Mouse (Mus musculus) limb, embryonic 10.5 days (tissue): ENCODE measurements around the gene Kcnh2. TPM values are rescaled to one million over a fixed set of nuclear protein-coding genes. Genes with fewer than 3 reads are reported as not detected.

ENCODE experiments used
- DNase-seq: peaks from one replicate; pipeline ENCODE4 v3.0.0-alpha.2; 2017; ENCODE audit warnings: low spot score
- H3K27ac ChIP-seq: fragments of 300-500 bp; sonication (generic); 2 replicates; pipeline ENCODE4 v1.5.1; 2016; ENCODE audit warnings: mild to moderate bottlenecking
- H3K27me3 ChIP-seq: fragments of 300-500 bp; sonication (generic); 2 replicates; pipeline ENCODE4 v1.6.1; 2016; ENCODE audit warnings: low read depth, mild to moderate bottlenecking; ENCODE audit not compliant: poor library complexity, severe bottlenecking
- H3K36me3 ChIP-seq: fragments of 300-500 bp; sonication (generic); 2 replicates; pipeline ENCODE4 v1.6.1; 2016; ENCODE audit warnings: mild to moderate bottlenecking, moderate library complexity
- H3K4me1 ChIP-seq: fragments of 300-500 bp; sonication (generic); 2 replicates; pipeline ENCODE4 v1.6.1; 2016
- H3K4me3 ChIP-seq: fragments of 300-500 bp; sonication (generic); 2 replicates; pipeline ENCODE4 v1.5.1; 2016; ENCODE audit warnings: mild to moderate bottlenecking, moderate library complexity
- H3K9me3 ChIP-seq: fragments of 300-500 bp; sonication (generic); replicated peaks from 2 replicates; pipeline ENCODE4 v1.6.1; 2016; ENCODE audit warnings: mild to moderate bottlenecking
- WGBS: fragments of 180-500 bp; shearing (Covaris S2); methylation state at CpG from one replicate; pipeline ENCODE4 v1.1.7; 2016; 5-methylcytosine and 5-hydroxymethylcytosine counted together
- polyA plus RNA-seq: library from polyadenylated mRNA; unstranded; fragments of >200 nt; fragmentation: Nextera tagmentation; extraction: Ambion mirVana; gene quantifications from 2 replicates; pipeline ENCODE4 v1.2.1, GENCODE M21; 2016

The Kcnh2 gene
- polyA plus RNA-seq, 1 experiment from 2014 or later, result 15.0 TPM

GRCm38 (mm10) chr5:24283181-24283580, 68.2 kb downstream of the Kcnh2 start:
- WGBS, result 80% methylated on average over 5 of the region's 5 CpGs

DNA sequence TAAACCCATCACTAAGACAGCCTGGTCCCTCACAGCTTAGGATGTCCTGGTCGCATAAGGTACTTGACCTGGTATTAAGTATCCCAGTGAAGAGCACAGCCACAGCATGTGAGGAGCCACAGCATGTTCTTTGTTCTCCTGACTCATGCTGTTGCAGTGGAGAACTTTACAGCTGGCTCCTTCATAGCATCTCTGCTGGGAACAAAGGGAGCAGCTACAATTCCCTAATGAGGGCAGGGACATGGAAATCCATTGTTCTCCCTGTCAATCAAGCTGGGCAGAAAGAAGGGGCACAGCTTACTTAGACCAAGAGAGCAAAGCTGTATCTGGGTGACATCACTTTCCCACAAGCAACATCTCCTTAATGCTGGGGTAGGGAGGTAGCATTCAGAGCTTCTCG, 70.9 kb downstream of the Kcnh2 start:
- Histone ChIP-seq H3K27ac (no peak overlapping the region), H3K27me3 (no peaks in the 10 kb centered on the region)
- DNase-seq, result no peak

More at GRCm38 (mm10) chr5:24283181-24283580, 68.2 kb downstream of the Kcnh2 start:
- DNase-seq, result no peak
- H3K36me3 ChIP-seq, result no peaks in the 10 kb centered on the region
- no peaks in the 10 kb centered on the region for H3K4me1 ChIP-seq
- H3K4me3 ChIP-seq, result no peak overlapping the region
- H3K27me3 ChIP-seq, result no peaks in the 10 kb centered on the region
- H3K27ac ChIP-seq, result no peak overlapping the region
- H3K9me3 ChIP-seq, result no peaks in the 10 kb centered on the region

GRCm38 (mm10) chr5:24279527-24279926, 71.9 kb downstream of the Kcnh2 start:
- H3K9me3 ChIP-seq, result no peaks in the 10 kb centered on the region
- no peaks in the 10 kb centered on the region for H3K4me1 ChIP-seq
- no peaks in the 10 kb centered on the region for H3K36me3 ChIP-seq
- no peak overlapping the region for H3K27ac ChIP-seq
- no peaks in the 10 kb centered on the region for H3K27me3 ChIP-seq
- WGBS, result 89% methylated on average over 4 of the region's 4 CpGs
- no peak overlapping the region for H3K4me3 ChIP-seq
- no peak for DNase-seq

More for the DNA sequence above, 70.9 kb downstream of the Kcnh2 start:
- no peak overlapping the region for H3K4me3 ChIP-seq
- H3K36me3 ChIP-seq, result no peaks in the 10 kb centered on the region
- WGBS, result 73% methylated on average over 2 of the region's 2 CpGs
- H3K4me1 ChIP-seq, result no peaks in the 10 kb centered on the region
- H3K9me3 ChIP-seq, result no peaks in the 10 kb centered on the region

DNA sequence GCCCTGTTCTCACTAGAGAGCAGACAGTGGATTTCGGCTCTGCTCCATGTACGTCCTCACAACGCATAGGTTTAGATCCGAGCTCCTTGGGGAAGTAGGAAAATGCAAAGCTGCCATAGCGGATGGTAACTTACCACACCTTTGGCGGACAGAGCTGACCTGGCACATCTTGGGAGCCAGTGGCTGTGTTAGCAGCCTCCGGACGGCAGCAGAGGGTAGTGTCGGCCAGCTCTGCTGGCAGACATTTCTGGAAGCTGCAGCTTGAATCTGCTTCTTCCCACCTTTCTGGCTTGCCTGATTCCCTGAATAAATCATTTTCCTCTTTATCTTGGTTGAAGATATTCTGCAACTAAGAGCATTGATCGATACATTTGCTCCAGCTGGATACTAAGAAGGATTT, 73.2 kb downstream of the Kcnh2 start:
- WGBS, result 89% methylated on average over 10 of the region's 10 CpGs

GRCm38 (mm10) chr5:24273683-24274621, 77.5 kb downstream of the Kcnh2 start:
- Histone ChIP-seq H3K9me3 (no peaks in the 10 kb centered on the region), H3K27ac (no peak overlapping the region), H3K27me3 (no peaks in the 10 kb centered on the region), H3K4me1 (no peaks in the 10 kb centered on the region), H3K4me3 (no peak overlapping the region), H3K36me3 (no peaks in the 10 kb centered on the region)
- DNase-seq, result no peak
- 80% methylated on average over 9 of the region's 9 CpGs for WGBS

More for the DNA sequence above, 73.2 kb downstream of the Kcnh2 start:
- no peak for DNase-seq
- Histone ChIP-seq H3K4me1 (no peaks in the 10 kb centered on the region), H3K27ac (no peak overlapping the region), H3K27me3 (no peaks in the 10 kb centered on the region), H3K9me3 (no peaks in the 10 kb centered on the region), H3K4me3 (no peak overlapping the region), H3K36me3 (no peaks in the 10 kb centered on the region)

GRCm38 (mm10) chr5:24270941-24271340, 80.5 kb downstream of the Kcnh2 start:
- no peaks in the 10 kb centered on the region for H3K36me3 ChIP-seq
- H3K27ac ChIP-seq, result no peak overlapping the region
- 85% methylated on average over 4 of the region's 4 CpGs for WGBS
- peaks cover 7% of the 10 kb centered on the region for H3K4me1 ChIP-seq
- H3K4me3 ChIP-seq, result no peak overlapping the region
- no peak for DNase-seq
- no peaks in the 10 kb centered on the region for H3K9me3 ChIP-seq
- H3K27me3 ChIP-seq, result no peaks in the 10 kb centered on the region

Other genes with a start within 250 kb of the Kcnh2 start
- gene Nupl2, start 186.6 kb downstream of the Kcnh2 start, polyA plus RNA-seq, result 20.2 and 22.0 TPM in 2 replicates
- gene Nos3, start 13.2 kb upstream of the Kcnh2 start, polyA plus RNA-seq, result 8.4 and 8.9 TPM in 2 replicates
- 1.4 and 2.1 TPM in 2 replicates for gene Atg9b, start 40.5 kb upstream of the Kcnh2 start, polyA plus RNA-seq
- gene Abcb8, start 42.1 kb upstream of the Kcnh2 start, polyA plus RNA-seq, result 56.6 and 56.7 TPM in 2 replicates
- gene Asic3, start 61.8 kb upstream of the Kcnh2 start, polyA plus RNA-seq, result 0.13 and 0.30 TPM in 2 replicates
- gene Cdk5, start 71.9 kb upstream of the Kcnh2 start, polyA plus RNA-seq, result 37.2 and 48.5 TPM in 2 replicates
- gene Slc4a2, start 72.2 kb upstream of the Kcnh2 start, polyA plus RNA-seq, result 33.7 and 43.9 TPM in 2 replicates
- gene Fastk, start 93.7 kb upstream of the Kcnh2 start, polyA plus RNA-seq, result 101 and 118 TPM in 2 replicates
- gene Tmub1, start 96.2 kb upstream of the Kcnh2 start, polyA plus RNA-seq, result 22.1 and 24.2 TPM in 2 replicates
- 39.8 and 42.7 TPM in 2 replicates for gene Agap3, start 100.6 kb upstream of the Kcnh2 start, polyA plus RNA-seq
- 0.04 TPM in 1 of 2 replicates, not detected in the other for gene Gbx1, start 175.6 kb upstream of the Kcnh2 start, polyA plus RNA-seq
- 0.13 and 0.15 TPM in 2 replicates for gene Asb10, start 189.4 kb upstream of the Kcnh2 start, polyA plus RNA-seq
- 0.05 TPM in 1 of 2 replicates, not detected in the other for gene 4931409K22Rik, start 205.2 kb upstream of the Kcnh2 start, polyA plus RNA-seq
- 177 and 197 TPM in 2 replicates for gene Abcf2, start 225.9 kb upstream of the Kcnh2 start, polyA plus RNA-seq
- 15.1 and 19.0 TPM in 2 replicates for gene Chpf2, start 235.1 kb upstream of the Kcnh2 start, polyA plus RNA-seq